Mouse (Mus musculus): ENCODE data around the gene Gm26657.

DNA sequence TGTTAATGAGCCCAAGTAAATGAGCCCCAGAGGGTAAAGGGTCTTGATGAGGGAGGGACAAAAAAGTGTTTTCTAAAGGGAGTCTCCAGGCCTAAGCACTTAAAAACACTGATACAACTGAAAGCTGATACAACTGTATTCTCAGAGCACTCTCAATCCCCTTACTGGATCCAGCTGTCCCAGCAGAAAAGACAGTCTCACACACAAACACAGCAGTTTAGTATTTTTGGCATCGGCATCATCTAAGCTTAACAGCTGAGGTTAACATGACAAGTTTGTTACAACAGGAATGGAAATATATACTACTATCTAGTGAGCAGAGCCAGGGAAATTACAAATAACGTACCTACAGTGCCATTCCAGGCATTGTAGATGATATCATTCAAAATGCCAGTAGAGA is 6.5 kb downstream of the Gm26657 start:
- TF ChIP-seq CTCF (IDR thresholded peaks at IDR 0.05; ENCODE audit: low read depth, low read length) (no peak), TAL1 (conservative IDR thresholded peaks at IDR 0.05; ENCODE audit: low read depth, low read length) (no peak)

Measured in G1E (cell line).